Mouse (Mus musculus) MEL (cell line): Measurements from ENCODE around the gene Pick1. TPM values are rescaled to one million over a fixed set of nuclear protein-coding genes. Genes with fewer than 3 reads are reported as not detected.

Experiments used
- DNase-seq: peaks from one replicate; pipeline ENCODE4 v3.0.0; 2011; ENCODE audit warnings: low read depth, low spot score
- H3K27ac ChIP-seq: 2 replicates; pipeline ENCODE4 v1.5.1; 2012; ENCODE audit warnings: low read depth, mild to moderate bottlenecking, control low read depth, low read length, moderate library complexity; ENCODE audit not compliant: control insufficient read depth
- H3K27me3 ChIP-seq, 2 experiments: fragments of 150-350 bp in 1 of 2; sonication (generic) in 1 of 2; 2 replicates each; pipeline ENCODE4 v1.6.1; 2012; ENCODE audit warnings: low read length in 2 of 2, mild to moderate bottlenecking in 2 of 2, improper control_type of control experiment in 1 of 2, moderate library complexity in 1 of 2; ENCODE audit not compliant: insufficient read depth in 2 of 2, control insufficient read depth in 1 of 2
- H3K36me3 ChIP-seq, 2 experiments: 2 replicates each; pipeline ENCODE4 v1.6.1; 2012 to 2014; ENCODE audit warnings: low read length in 2 of 2, improper control_type of control experiment in 1 of 2, inconsistent platforms in 1 of 2, mild to moderate bottlenecking in 1 of 2; ENCODE audit not compliant: insufficient read depth in 2 of 2, control insufficient read depth in 1 of 2
- H3K4me1 ChIP-seq, 2 experiments: fragments of 150-350 bp in 1 of 2; sonication (generic) in 1 of 2; 2 replicates each; pipeline ENCODE4 v1.6.1; 2012; ENCODE audit warnings: low read length in 2 of 2, improper control_type of control experiment in 1 of 2, mild to moderate bottlenecking in 1 of 2; ENCODE audit not compliant: insufficient read depth in 2 of 2, control insufficient read depth in 1 of 2
- H3K4me3 ChIP-seq, 2 experiments: fragments of 150-350 bp in 1 of 2; sonication (generic) in 1 of 2; 2 replicates each; pipeline ENCODE4 v1.5.1; 2012; ENCODE audit warnings: low read depth in 2 of 2, low read length in 2 of 2, mild to moderate bottlenecking in 2 of 2, moderate library complexity in 2 of 2, control low read depth in 1 of 2, improper control_type of control experiment in 1 of 2; ENCODE audit not compliant: control insufficient read depth in 1 of 2, insufficient read depth in 1 of 2
- H3K79me2 ChIP-seq: 2 replicates; pipeline ENCODE4 v1.6.1; 2012; ENCODE audit warnings: mild to moderate bottlenecking, low read length, moderate library complexity; ENCODE audit not compliant: control insufficient read depth, poor library complexity, insufficient read depth
- H3K9ac ChIP-seq: 2 replicates; pipeline ENCODE4 v1.6.1; 2012; ENCODE audit warnings: low read depth, mild to moderate bottlenecking, control low read depth, low read length, moderate library complexity; ENCODE audit not compliant: control insufficient read depth, poor library complexity, severe bottlenecking
- H3K9me3 ChIP-seq: fragments of 150-350 bp; sonication (generic); replicated peaks from 2 replicates; pipeline ENCODE4 v1.6.1; 2012; ENCODE audit warnings: mild to moderate bottlenecking, low read length, improper control_type of control experiment, moderate library complexity; ENCODE audit not compliant: insufficient read depth
- CHD2 ChIP-seq: IDR thresholded peaks from 2 replicates; pipeline ENCODE4 v1.6.1; 2011; ENCODE audit warnings: low read length, improper control_type of control experiment
- CTCF ChIP-seq, 3 experiments: IDR thresholded peaks in 2 of 3; conservative IDR thresholded peaks in 1 of 3; 2 replicates each; pipeline ENCODE4 v1.5.1; 2011 to 2012; ENCODE audit warnings: low read length in 3 of 3, low read depth in 2 of 3, mild to moderate bottlenecking in 2 of 3, improper control_type of control experiment in 1 of 3, inconsistent platforms in 1 of 3, mixed read lengths in 1 of 3, moderate library complexity in 1 of 3; ENCODE audit not compliant: control insufficient read depth in 1 of 3, insufficient read depth in 1 of 3, poor library complexity in 1 of 3, severe bottlenecking in 1 of 3
- E2F4 ChIP-seq: IDR thresholded peaks from 2 replicates; pipeline ENCODE4 v1.6.1; 2011; ENCODE audit warnings: low read depth, low read length, improper control_type of control experiment, borderline replicate concordance
- ELF1 ChIP-seq: IDR thresholded peaks from 2 replicates; pipeline ENCODE4 v1.6.1; 2014; ENCODE audit warnings: low read depth, mild to moderate bottlenecking, inconsistent platforms, low read length, improper control_type of control experiment, moderate library complexity
- EP300 ChIP-seq, 2 experiments: IDR thresholded peaks; 2 replicates each; pipeline ENCODE4 v1.6.1; 2011; ENCODE audit warnings: improper control_type of control experiment in 2 of 2, low read length in 2 of 2, low read depth in 1 of 2, mild to moderate bottlenecking in 1 of 2
- ETS1 ChIP-seq: IDR thresholded peaks from 2 replicates; pipeline ENCODE4 v1.6.1; 2012; ENCODE audit warnings: low read depth, mild to moderate bottlenecking, inconsistent platforms, low read length, improper control_type of control experiment, moderate library complexity
- GATA1 ChIP-seq: IDR thresholded peaks from 2 replicates; pipeline ENCODE4 v1.6.1; 2011; ENCODE audit warnings: low read depth, low read length, improper control_type of control experiment
- HCFC1 ChIP-seq: IDR thresholded peaks from 2 replicates; pipeline ENCODE4 v1.6.1; 2012; ENCODE audit warnings: low read depth, mild to moderate bottlenecking, inconsistent platforms, low read length, improper control_type of control experiment, moderate library complexity
- KAT2A ChIP-seq: conservative IDR thresholded peaks from 2 replicates; pipeline ENCODE4 v1.6.1; 2012; ENCODE audit warnings: low read depth, low read length, improper control_type of control experiment, inconsistent platforms
- MAFK ChIP-seq: IDR thresholded peaks from 2 replicates; pipeline ENCODE4 v1.6.1; 2011; ENCODE audit warnings: low read depth, mild to moderate bottlenecking, low read length, improper control_type of control experiment, borderline replicate concordance
- MAX ChIP-seq: IDR thresholded peaks from 2 replicates; pipeline ENCODE4 v1.6.1; 2011; ENCODE audit warnings: low read length, improper control_type of control experiment
- MEF2A ChIP-seq: IDR thresholded peaks from 2 replicates; pipeline ENCODE4 v1.6.1; 2014; ENCODE audit warnings: low read depth, mild to moderate bottlenecking, inconsistent platforms, low read length, improper control_type of control experiment; ENCODE audit not compliant: poor library complexity, insufficient replicate concordance, severe bottlenecking; ENCODE audit errors: extremely low read depth
- MXI1 ChIP-seq: IDR thresholded peaks from 2 replicates; pipeline ENCODE4 v1.6.1; 2011; ENCODE audit warnings: mild to moderate bottlenecking, low read depth, low read length, improper control_type of control experiment
- MYC ChIP-seq: IDR thresholded peaks from 2 replicates; pipeline ENCODE4 v1.6.1; 2011; ENCODE audit warnings: low read depth, mild to moderate bottlenecking, low read length, improper control_type of control experiment, moderate library complexity
- POLR2A ChIP-seq, 2 experiments: IDR thresholded peaks; 2 replicates each; pipeline ENCODE4 v1.6.1; 2011 to 2012; ENCODE audit warnings: low read length in 2 of 2, mild to moderate bottlenecking in 2 of 2, control low read depth in 1 of 2, improper control_type of control experiment in 1 of 2, low read depth in 1 of 2, moderate library complexity in 1 of 2; ENCODE audit not compliant: control insufficient read depth in 1 of 2, insufficient read depth in 1 of 2, poor library complexity in 1 of 2
- POLR2AphosphoS5 ChIP-seq: IDR thresholded peaks from 2 replicates; pipeline ENCODE4 v1.6.1; 2012; ENCODE audit warnings: low read depth, borderline replicate concordance, mild to moderate bottlenecking, inconsistent platforms, low read length, moderate library complexity, mixed read lengths
- RCOR1 ChIP-seq: IDR thresholded peaks from 2 replicates; pipeline ENCODE4 v1.6.1; 2012; ENCODE audit warnings: low read depth, mild to moderate bottlenecking, inconsistent platforms, low read length, improper control_type of control experiment
- SIN3A ChIP-seq: IDR thresholded peaks from 2 replicates; pipeline ENCODE4 v1.6.1; 2012; ENCODE audit warnings: low read length, improper control_type of control experiment, inconsistent platforms
- TBP ChIP-seq: IDR thresholded peaks from 2 replicates; pipeline ENCODE4 v1.8.0; 2011; ENCODE audit warnings: low read depth, low read length, improper control_type of control experiment
- UBTF ChIP-seq: IDR thresholded peaks from 2 replicates; pipeline ENCODE4 v1.6.1; 2012; ENCODE audit warnings: low read depth, mild to moderate bottlenecking, inconsistent platforms, low read length, improper control_type of control experiment, moderate library complexity, borderline replicate concordance; ENCODE audit not compliant: insufficient read depth
- USF1 ChIP-seq: IDR thresholded peaks from 2 replicates; pipeline ENCODE4 v1.6.1; 2014; ENCODE audit warnings: low read depth, mild to moderate bottlenecking, inconsistent platforms, low read length, improper control_type of control experiment, moderate library complexity
- USF2 ChIP-seq, 2 experiments: IDR thresholded peaks; 2 replicates each; pipeline ENCODE4 v1.6.1; 2011 to 2012; ENCODE audit warnings: improper control_type of control experiment in 2 of 2, low read length in 2 of 2, borderline replicate concordance in 1 of 2, inconsistent platforms in 1 of 2, low read depth in 1 of 2, mild to moderate bottlenecking in 1 of 2; ENCODE audit not compliant: insufficient read depth in 1 of 2
- ZC3H11A ChIP-seq: IDR thresholded peaks from 2 replicates; pipeline ENCODE4 v1.6.1; 2012; ENCODE audit warnings: low read depth, mild to moderate bottlenecking, inconsistent platforms, low read length, improper control_type of control experiment
- ZKSCAN1 ChIP-seq: IDR thresholded peaks from 2 replicates; pipeline ENCODE4 v1.6.1; 2012; ENCODE audit warnings: low read depth, mild to moderate bottlenecking, inconsistent platforms, low read length, improper control_type of control experiment, moderate library complexity
- ZNF384 ChIP-seq: IDR thresholded peaks from 2 replicates; pipeline ENCODE4 v1.6.1; 2012; ENCODE audit warnings: low read depth, mild to moderate bottlenecking, inconsistent platforms, low read length, improper control_type of control experiment
- polyA plus RNA-seq, 2 experiments: library from polyadenylated mRNA; stranded (reverse) in 1 of 2; unstranded in 1 of 2; fragments of >175 nt in 1 of 2; fragments of >200 nt in 1 of 2; gene quantifications; 2 replicates each; pipeline versions ENCODE4 v1.2.1 to v1.2.4; 2012; ENCODE audit warnings: low replicate concordance in 2 of 2, low read depth in 1 of 2; ENCODE audit not compliant: insufficient read length in 2 of 2, insufficient read depth in 1 of 2, missing spikeins in 1 of 2
- total RNA-seq: library from RNA; depleted of rRNA; stranded (reverse); fragments of 300-350 nt; gene quantifications from 2 replicates; pipeline ENCODE4 v1.2.3, GENCODE M21; 2012

The Pick1 gene
- total and polyA plus RNA-seq, 3 experiments = 20.8 to 24.3 TPM; not detected in 1

DNA sequence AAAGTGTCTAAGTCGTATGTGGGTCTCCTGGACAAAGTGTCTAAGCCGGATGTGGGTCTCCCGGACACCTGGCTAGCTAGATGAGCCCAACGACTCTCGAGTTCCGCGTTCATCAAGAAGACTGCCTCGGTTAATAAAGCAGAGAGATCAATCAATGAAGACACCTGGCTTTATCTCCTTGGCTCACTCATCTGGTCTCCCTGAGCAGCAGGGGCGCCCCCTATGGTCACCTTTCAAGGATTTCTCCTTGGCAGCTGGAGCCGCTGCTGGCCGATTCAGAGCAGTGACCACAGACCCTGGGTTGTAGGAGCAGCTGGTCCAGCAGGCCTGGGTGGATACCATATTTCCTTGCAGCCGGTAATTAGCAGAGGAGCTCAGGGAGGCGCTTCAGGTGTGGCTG lies 33.4 kb downstream of the Pick1 start:
- no peak for TF ChIP-seq MAX
- TF ChIP-seq UBTF = no peak
- TF ChIP-seq CTCF (IDR thresholded peaks at IDR 0.05 in 2 of 3, conservative IDR thresholded peaks at IDR 0.05 in 1 of 3; ENCODE audit: control insufficient read depth in 1 of 3, insufficient read depth in 1 of 3, low read depth in 2 of 3, low read length in 3 of 3, poor library complexity in 1 of 3, severe bottlenecking in 1 of 3) = no peak
- TF ChIP-seq ZC3H11A = no peak
- no peak for TF ChIP-seq TBP
- TF ChIP-seq POLR2A (IDR thresholded peaks at IDR 0.05; ENCODE audit: control insufficient read depth in 1 of 2, insufficient read depth in 1 of 2, low read depth in 1 of 2, low read length in 2 of 2, poor library complexity in 1 of 2) = no peak
- no peak for TF ChIP-seq USF1
- TF ChIP-seq ZKSCAN1 = no peak
- TF ChIP-seq MYC = no peak
- no peak for TF ChIP-seq MEF2A
- TF ChIP-seq ELF1 = no peak
- TF ChIP-seq KAT2A = no peak
- no peak for TF ChIP-seq HCFC1
- TF ChIP-seq MAFK = no peak
- TF ChIP-seq, all 39 proteins: peak for 0
- H3K27me3 ChIP-seq = no peaks in the 10 kb centered on the region
- no peak for DNase-seq

DNA sequence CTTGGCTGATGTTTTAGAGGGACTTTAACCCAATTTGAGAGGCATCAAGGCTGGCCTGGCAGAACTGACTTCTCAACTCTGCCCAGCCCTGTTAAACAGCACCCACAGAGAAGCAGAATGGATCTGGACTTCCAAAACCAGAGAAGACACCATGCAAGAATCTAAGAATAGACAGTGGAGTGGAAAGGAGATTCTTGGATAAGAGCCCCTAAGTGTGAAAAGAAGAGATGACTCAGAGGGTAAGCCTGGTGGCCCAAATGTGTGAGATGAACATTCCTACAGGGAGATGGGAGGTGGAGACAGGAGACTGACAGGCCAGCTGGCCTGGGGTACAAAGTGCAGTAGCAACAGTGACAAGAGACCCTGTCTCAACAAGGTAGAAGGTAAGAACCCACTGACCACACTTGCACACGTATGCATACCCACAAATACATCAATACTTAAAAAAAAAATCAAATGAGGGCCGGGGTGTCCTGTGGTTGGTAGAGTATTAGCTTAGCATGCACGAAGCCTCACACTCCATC lies 33.9 kb downstream of the Pick1 start:
- no peak overlapping the region for H3K9ac ChIP-seq
- no peak overlapping the region for H3K27ac ChIP-seq
- no peak for TF ChIP-seq MXI1
- TF ChIP-seq POLR2AphosphoS5 = no peak
- no peak for TF ChIP-seq MAFK
- no peak for TF ChIP-seq USF2 (IDR thresholded peaks at IDR 0.05; ENCODE audit: borderline replicate concordance in 1 of 2, insufficient read depth in 1 of 2, low read depth in 1 of 2, low read length in 2 of 2)
- no peak for TF ChIP-seq RCOR1
- TF ChIP-seq MYC = no peak
- no peak for TF ChIP-seq ZNF384
- TF ChIP-seq ETS1 = no peak
- TF ChIP-seq EP300 (IDR thresholded peaks at IDR 0.05; ENCODE audit: low read depth in 1 of 2, low read length in 2 of 2) = no peak
- no peak for TF ChIP-seq TBP
- TF ChIP-seq SIN3A = no peak
- TF ChIP-seq CHD2 = no peak
- no peak for TF ChIP-seq GATA1
- TF ChIP-seq UBTF = no peak
- no peak for TF ChIP-seq E2F4
- no peak for TF ChIP-seq HCFC1
- no peaks in the 10 kb centered on the region for H3K27me3 ChIP-seq
- no peaks in the 10 kb centered on the region for H3K36me3 ChIP-seq
- H3K4me3 ChIP-seq = no peak overlapping the region
- DNase-seq = no peak
- no peaks in the 10 kb centered on the region for H3K9me3 ChIP-seq
- H3K4me1 ChIP-seq = no peaks in the 10 kb centered on the region
- H3K79me2 ChIP-seq = no peaks in the 10 kb centered on the region

More for the DNA sequence above, 33.4 kb downstream of the Pick1 start:
- no peaks in the 10 kb centered on the region for H3K4me1 ChIP-seq
- H3K79me2 ChIP-seq = no peaks in the 10 kb centered on the region
- no peaks in the 10 kb centered on the region for H3K36me3 ChIP-seq
- no peak overlapping the region for H3K4me3 ChIP-seq
- no peak overlapping the region for H3K27ac ChIP-seq
- no peaks in the 10 kb centered on the region for H3K9me3 ChIP-seq
- H3K9ac ChIP-seq = no peak overlapping the region
